Mouse (Mus musculus): ENCODE measurements around the gene Rab11fip3. TPM values are rescaled to one million over a fixed set of nuclear protein-coding genes. Genes with fewer than 3 reads are reported as not detected.

The Rab11fip3 gene
- total RNA-seq, 2 experiments from 2014 or later, result 88.9 to 96.2 TPM

DNA sequence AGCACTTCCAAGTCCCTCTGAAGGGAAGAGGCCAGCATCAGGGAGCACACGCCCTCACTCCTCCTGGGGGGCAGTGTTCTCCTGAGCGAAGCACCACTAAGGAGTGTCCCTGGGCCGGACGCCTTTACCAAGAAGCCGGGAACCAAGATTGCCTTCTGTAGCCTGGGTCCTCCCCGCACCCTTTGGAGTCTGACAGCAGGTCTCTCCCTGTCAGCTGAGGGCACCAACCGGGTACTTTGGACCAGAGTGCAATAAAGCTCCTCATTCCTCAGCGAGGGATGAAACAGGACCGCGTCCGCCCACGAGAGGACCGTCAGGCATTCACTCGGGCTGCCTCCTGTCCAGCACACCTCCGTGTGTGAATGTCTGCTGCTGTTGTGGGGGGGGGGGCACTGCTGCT is 64.6 kb downstream of the Rab11fip3 start:
- no peak for DNase-seq (ENCODE audit: low spot score)

- no peak for DNase-seq (ENCODE audit: low spot score)
Observed at GRCm38 (mm10) chr17:26003864-26004263, 65.5 kb downstream of the Rab11fip3 start.

DNA sequence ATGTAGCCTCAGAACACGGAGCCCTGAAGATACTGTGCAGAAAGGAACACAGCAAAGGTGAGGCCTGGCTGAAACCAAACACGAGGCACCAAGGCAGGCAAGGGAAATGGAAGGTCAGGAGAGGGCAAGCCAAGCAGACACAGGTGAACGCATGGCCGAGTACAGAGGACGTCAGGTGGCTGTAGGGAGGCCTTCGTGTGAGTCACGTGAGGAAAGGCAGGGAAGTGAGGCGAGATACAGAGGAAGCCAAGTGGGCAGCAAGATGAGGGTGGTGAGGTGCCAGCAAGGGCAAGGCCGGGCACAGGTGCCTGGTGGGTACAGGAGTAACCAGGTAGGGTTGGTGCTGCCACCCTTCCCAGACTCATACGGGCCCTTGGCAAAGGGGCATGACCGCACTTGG is 70.9 kb downstream of the Rab11fip3 start:
- DNase-seq (ENCODE audit: low spot score), result no peak

DNA sequence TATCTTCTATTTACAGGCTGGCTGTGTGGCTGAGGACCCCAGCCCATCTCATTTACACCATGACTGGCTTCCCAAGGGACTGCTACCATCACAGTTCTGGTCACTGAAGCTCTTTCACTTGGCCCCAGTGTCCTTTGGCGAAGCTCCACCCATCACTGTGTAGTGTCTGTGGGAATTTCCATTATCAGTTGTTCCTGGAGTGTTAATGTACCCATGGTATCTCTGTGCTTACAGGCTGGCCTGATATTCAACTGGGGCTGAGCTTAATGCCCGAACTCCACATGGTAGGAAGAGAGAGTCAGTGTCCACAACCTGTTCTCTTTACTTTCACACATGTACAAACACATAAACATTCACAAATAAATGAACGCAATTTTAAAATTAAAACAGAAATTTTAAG is 75.9 kb downstream of the Rab11fip3 start:
- DNase-seq (ENCODE audit: low spot score), result no peak

DNA sequence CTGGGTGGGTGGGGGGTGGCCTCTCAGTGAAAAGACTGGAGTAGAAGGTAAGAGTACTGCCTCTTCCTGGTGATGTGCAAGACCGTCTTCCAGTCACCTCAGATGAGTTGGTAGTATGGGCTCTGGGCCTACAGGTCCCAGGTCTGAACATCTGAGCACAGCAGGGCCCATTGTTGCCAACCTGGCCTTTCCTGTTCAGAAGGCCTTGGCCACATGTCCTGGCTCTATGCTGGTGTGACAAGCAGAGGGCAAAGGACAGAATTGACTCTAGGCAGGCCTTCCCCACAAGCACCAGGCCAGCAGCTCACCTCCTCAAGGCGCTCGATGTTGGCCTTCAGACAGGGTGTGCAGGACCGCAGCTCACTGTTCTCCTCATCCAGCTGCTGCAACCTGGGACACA is 77.1 kb downstream of the Rab11fip3 start:
- no peak for DNase-seq (ENCODE audit: low spot score)

DNA sequence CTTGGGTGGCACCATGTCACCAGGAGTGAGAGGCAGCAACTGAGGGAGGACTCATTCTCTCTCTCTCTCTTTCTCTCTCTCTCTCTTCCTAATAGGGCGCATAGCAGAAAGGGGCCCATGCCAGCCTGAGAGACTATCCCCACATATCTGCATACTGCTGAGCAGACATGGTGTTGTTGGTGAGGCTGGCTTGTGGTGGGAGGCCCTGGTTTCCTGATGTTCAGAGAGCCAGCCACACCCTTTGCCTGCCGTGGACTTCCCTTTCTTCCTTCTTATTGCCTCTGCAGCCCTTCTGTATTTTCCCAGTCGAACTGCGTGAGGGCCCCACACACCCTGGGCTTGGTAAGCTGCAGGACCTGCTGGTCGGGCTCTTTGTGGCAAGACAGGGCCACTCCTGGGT is 79.0 kb downstream of the Rab11fip3 start:
- DNase-seq (ENCODE audit: low spot score), result no peak

DNA sequence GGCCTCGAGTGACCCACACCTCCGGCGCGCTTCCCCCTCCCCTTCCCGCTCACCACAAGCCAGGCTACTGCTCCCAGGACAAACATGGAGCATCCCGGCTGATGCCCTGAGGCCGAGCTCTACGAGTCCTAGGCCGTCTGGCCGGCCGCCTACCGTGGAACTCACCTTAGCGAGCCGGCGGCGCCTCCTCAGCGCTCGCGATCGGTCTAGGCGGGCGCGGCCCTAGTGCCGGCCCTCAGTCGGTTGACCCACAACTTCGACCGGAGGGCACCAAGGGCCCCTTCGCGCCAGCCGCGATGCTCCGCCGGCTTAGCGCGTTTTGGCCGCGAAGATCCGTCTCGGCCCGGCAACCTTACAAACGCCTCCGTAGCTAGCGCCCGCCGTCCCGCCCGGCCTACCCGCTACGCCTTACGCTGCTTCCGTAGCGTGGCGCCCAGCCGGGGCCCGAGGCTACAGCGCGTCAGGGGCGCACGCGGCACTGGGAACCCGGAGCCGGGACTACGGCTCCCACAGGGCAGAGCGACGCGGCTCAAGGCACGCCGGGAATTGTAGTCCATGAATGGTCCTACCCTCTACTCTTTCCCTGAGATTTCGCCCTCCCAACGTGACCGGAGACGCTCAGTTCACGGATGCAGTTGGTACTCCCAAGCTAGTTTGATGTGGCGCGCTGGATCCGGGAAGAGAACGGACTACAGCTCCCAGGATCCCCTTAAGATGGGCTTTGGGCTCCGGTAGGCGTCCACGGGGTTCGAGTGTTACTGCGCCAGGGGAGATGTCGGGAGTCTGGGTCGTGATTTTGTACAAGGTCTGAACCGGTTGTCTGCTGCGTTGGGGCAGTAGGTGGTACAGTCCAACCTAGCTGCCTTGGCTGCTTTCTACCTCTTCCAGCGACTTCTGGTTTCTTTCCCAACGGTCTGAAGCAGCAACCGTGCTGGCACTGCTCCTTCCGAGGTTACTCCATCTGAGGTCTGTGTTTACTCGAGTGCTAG is 83.8 kb downstream of the Rab11fip3 start, which contains the start of gene Capn15:
Capn15 (minus strand) TSS at position 491 of the 989 bp plus-strand sequence.
- peak; percentile 92 for DNase-seq (ENCODE audit: low spot score)

- DNase-seq (ENCODE audit: low spot score), result no peak
Observed at GRCm38 (mm10) chr17:25984556-25985305, 84.6 kb downstream of the Rab11fip3 start.

DNA sequence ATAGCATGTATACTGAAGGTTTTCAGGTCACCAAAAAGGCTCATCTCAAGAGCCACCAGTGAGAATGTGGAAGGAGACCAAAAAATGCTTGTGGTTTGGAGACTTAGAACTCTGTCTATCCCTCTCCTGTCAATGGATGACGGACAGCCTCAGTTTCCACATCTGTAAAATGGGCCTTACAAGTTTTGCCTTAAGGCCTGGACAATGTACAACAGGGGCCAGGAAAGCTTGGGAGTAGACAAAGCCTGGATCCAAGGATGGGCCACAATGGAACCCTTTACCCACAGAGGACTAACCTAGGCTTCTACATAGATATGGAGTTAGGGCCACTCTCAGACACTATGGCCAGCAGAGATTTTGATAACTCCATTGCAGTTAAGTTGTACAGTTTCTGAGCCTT is 85.3 kb downstream of the Rab11fip3 start:
- DNase-seq (ENCODE audit: low spot score), result no peak

DNA sequence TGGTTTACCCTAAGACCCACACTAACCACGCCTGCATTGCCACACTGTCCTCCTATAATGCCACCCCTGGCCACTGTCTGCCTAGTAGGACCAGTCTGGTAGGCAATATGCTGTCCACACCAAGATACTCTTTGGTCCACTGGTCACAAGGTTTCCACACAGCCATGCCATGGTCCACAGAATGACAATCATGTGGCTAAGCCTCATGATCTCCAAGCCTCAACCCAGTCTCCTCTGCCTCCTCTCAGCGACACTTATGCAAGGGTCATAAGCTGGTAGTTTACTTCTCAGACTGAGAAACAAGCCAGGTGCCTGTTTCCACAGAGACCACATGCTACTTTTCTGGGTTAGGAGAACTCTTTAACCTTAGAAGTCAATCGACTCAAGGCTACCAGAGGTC is 86.4 kb downstream of the Rab11fip3 start:
- no peak for DNase-seq (ENCODE audit: low spot score)

GRCm38 (mm10) chr17:25980854-25981253 is 88.5 kb downstream of the Rab11fip3 start:
- DNase-seq (ENCODE audit: low spot score), result peak; percentile 65

- DNase-seq (ENCODE audit: low spot score), result no peak
Observed at GRCm38 (mm10) chr17:25979829-25980738, 89.3 kb downstream of the Rab11fip3 start.

GRCm38 (mm10) chr17:25970954-25971707 is 98.2 kb downstream of the Rab11fip3 start:
- DNase-seq (ENCODE audit: low spot score), result no peak

DNA sequence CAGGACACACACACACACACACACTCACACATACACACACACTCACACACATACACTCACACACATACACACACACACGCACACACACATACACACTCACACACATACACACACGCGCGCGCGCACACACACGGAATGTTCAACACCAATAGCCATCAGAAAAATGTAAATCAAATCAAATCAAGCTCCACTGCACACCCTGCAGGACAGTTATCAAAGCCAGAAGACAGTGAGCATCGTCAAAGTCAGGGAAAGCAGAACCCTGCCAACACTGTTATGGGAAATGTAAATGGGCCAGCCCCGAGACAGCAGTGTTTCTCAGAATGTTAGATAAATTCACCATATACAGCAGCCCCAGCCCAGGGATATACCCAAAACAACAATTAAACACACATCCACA is 98.9 kb downstream of the Rab11fip3 start:
- DNase-seq (ENCODE audit: low spot score), result no peak

- no peak for DNase-seq (ENCODE audit: low spot score)
Observed at GRCm38 (mm10) chr17:25968176-25968575, 101.2 kb downstream of the Rab11fip3 start.

DNA sequence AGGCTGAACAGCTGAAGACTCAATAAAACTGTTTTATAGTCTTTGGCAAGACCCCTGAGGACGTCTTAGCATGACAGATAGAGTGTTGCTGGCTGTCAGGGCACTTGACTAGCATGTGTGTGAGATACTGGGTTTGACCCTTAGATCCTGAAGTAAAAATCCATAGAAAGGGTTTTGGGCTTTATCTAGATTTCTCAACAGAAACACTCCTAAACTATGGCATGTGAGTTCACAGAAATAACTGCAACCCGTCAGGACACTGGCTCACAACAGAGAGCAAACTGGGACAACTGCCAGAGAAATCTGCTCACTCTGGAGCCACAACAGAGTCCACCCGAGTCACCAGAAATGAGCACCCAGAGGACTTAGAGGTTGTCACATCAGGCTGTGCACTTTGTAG is 101.7 kb downstream of the Rab11fip3 start:
- no peak for DNase-seq (ENCODE audit: low spot score)

GRCm38 (mm10) chr17:25964271-25964670 is 105.1 kb downstream of the Rab11fip3 start:
- no peak for DNase-seq (ENCODE audit: low spot score)

- DNase-seq (ENCODE audit: low spot score), result no peak
Observed at GRCm38 (mm10) chr17:25962413-25962905, 106.9 kb downstream of the Rab11fip3 start.

DNA sequence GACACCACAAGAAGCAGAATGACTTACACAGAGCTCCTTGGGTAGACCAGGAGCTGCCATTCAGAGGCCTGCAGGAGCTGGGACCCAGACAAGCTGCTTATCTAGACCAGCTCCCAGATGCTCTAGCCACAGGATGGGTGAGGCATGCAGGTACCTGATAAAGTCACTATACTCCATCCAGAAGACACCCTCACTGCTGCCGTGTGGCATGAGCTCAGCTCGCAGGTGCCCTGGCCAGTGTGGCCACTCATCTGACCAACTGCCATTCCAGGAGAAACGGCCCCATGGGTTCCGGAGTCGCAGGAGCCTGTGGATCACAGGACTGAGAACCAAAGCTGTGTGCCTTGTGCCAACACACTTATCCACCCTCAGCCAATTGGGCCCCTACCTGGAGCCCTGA is 107.8 kb downstream of the Rab11fip3 start:
- no peak for DNase-seq (ENCODE audit: low spot score)

Data from gastrocnemius, adult 18-20 months (tissue).